Mouse (Mus musculus) stomach, postnatal 0 days (tissue): Measurements from ENCODE around the gene Jsrp1.

Source experiments
- CTCF ChIP-seq: IDR thresholded peaks from 2 replicates; pipeline ENCODE4 v1.5.1; 2016; ENCODE audit warnings: antibody characterized with exemption, low read depth, mild to moderate bottlenecking, moderate library complexity
- EP300 ChIP-seq: optimal IDR thresholded peaks from 2 replicates; pipeline ENCODE3; 2016; ENCODE audit warnings: antibody characterized with exemption

DNA sequence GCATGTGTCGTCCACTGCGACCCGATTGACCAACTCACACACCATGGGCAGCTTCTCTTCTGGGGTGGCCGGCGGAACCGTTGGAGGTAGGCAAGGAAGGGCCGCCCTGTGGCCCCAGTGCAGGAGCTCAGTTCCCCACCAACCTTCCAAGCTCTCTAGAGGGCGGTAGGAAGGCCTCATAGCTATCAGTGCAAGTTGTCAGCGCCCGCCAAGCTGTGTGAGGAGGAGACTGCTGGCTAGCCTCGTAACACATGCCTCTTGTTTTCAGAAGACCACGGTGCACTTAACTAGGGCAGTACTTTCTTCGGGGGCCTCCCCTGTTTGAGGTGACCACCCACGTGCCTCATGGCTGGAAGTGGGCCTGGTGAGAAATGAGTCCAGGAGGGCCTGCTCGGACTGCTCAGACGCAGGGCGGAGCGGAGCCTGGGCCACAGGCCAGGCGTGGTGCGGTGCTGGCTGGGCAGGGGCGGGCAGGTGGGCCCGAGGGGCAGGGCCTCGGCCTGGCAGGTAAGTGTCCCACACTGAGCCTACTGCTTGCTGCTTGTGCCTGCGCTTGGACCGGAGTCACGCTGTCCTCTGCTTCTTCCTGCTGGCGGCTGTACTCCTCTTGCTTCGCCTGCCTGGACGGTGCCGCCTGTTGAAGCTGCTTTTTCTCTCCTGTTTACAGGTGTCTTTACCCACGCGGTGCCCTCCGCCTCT is 21.7 kb downstream of the Jsrp1 start:
- TF ChIP-seq CTCF (no peak), EP300 (no peak)
